Mouse (Mus musculus): ENCODE results near the gene Trpv2. TPM values are rescaled to one million over a fixed set of nuclear protein-coding genes. Genes with fewer than 3 reads are reported as not detected.
A peak's percentile ranks its signal among the peaks of the same experiment; 100 is the strongest.

Gene Trpv2
- polyA plus RNA-seq, 1 experiment from 2014 or later, result 4.1 TPM

DNA sequence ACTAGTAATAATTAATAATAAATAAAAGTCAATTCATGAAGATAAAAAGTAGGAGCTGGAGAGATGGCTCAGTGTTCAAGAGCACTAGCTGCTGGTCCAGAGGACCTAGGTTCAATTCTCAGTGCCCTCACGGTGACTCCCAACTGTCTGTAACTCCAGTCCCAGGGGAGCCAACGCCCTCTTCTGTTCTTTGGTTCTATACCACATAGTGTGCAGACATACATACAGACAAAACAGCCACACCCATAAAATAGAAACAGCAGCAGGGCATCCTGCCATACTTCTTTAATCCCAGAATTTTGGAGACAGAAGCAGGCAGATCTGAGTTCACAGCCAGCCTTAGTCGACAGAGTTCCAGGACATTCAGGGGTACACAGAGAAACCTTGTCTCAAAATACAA lies 30.3 kb upstream of the Trpv2 start:
- Histone ChIP-seq H3K36me3 (ENCODE audit: control insufficient read depth, insufficient read depth, low read length) (no peaks in the 10 kb centered on the region), H3K9me3 (replicated peaks; ENCODE audit: control insufficient read depth, low read length) (no peaks in the 10 kb centered on the region), H3K27ac (ENCODE audit: low read depth, low read length) (no peak overlapping the region), H3K4me3 (ENCODE audit: low read depth, low read length) (no peak overlapping the region), H3K4me2 (no peak overlapping the region), H3K27me3 (ENCODE audit: control insufficient read depth, insufficient read depth, low read length) (peaks cover 8% of the 10 kb centered on the region; the same call in 1 of the 2 replicates), H3K9ac (ENCODE audit: low read depth, low read length) (no peak overlapping the region), H3K4me1 (ENCODE audit: control insufficient read depth, insufficient read depth, low read length) (no peaks in the 10 kb centered on the region)
- no peak for ATAC-seq (replicated peaks; ENCODE audit: insufficient number of reproducible peaks, low FRiP score, low TSS enrichment)
- WGBS (ENCODE audit: insufficient replicate concordance), result 91% methylated on average over 3 of the region's 3 CpGs

DNA sequence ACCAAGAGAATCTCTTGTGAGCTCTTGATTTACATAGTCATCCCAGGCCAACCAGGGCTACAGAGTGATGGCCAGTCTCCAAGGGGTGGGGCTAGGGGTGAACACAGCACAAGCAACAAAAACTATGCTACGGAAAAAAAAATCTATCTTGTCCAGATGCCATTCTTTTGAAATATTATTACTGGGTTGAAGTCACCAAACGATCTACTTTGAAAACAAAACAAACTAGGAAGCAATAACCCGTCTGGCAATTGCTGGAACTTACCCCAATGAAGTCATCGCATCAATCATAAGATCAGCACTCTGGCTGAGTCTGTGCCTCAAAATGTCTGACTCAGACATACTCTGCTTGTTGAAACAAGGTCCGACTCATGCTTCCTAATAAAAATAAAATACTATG lies 24.5 kb upstream of the Trpv2 start:
- WGBS (ENCODE audit: insufficient replicate concordance), result 19% methylated on average over 5 of the region's 5 CpGs
- H3K4me1 ChIP-seq (ENCODE audit: control insufficient read depth, insufficient read depth, low read length), result peaks cover 15% of the 10 kb centered on the region
- no peak for ATAC-seq (replicated peaks; ENCODE audit: insufficient number of reproducible peaks, low FRiP score, low TSS enrichment)

DNA sequence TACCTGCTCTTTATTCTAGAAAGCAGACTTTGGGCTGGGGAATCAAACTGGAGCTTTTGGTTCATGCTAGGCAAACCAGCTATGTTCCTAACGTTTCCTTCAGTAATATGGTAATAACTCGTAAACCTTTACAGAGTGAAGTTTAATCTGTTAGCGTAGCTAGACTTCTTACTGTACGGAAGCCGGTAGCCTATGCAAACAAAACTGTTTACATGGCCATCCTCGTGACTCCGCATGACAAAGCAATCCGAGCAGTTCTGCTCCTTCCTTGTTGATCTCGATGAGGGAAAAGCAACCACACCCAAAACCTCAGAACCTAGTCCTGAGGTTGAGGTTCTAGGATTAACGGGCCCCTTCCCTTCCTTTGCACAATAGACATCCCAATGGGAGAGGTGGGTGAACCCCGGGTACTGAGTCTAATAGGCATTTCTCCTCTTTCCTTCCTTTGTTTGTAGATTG lies 24.0 kb upstream of the Trpv2 start:
- peak overlapping the region; percentile 95 for H3K27ac ChIP-seq (ENCODE audit: low read depth, low read length)
- H3K9me3 ChIP-seq (replicated peaks; ENCODE audit: control insufficient read depth, low read length), result no peaks in the 10 kb centered on the region
- ATAC-seq (replicated peaks; ENCODE audit: insufficient number of reproducible peaks, low FRiP score, low TSS enrichment), result peak; percentile 59
- H3K4me3 ChIP-seq (ENCODE audit: low read depth, low read length), result peak overlapping the region; percentile 79
- H3K9ac ChIP-seq (ENCODE audit: low read depth, low read length), result peak overlapping the region; percentile 86
- no peaks in the 10 kb centered on the region for H3K27me3 ChIP-seq (ENCODE audit: control insufficient read depth, insufficient read depth, low read length)
- H3K4me1 ChIP-seq (ENCODE audit: control insufficient read depth, insufficient read depth, low read length), result peaks cover 17% of the 10 kb centered on the region
- peak overlapping the region; percentile 84 for H3K4me2 ChIP-seq
- H3K36me3 ChIP-seq (ENCODE audit: control insufficient read depth, insufficient read depth, low read length), result peaks cover 8% of the 10 kb centered on the region; the same call in 1 of the 2 replicates
- WGBS (ENCODE audit: insufficient replicate concordance), result 4% methylated on average over 11 of the region's 11 CpGs

More for the DNA sequence above, 24.5 kb upstream of the Trpv2 start:
- Histone ChIP-seq H3K27me3 (ENCODE audit: control insufficient read depth, insufficient read depth, low read length) (no peaks in the 10 kb centered on the region), H3K27ac (ENCODE audit: low read depth, low read length) (peak overlapping the region; percentile 95), H3K36me3 (ENCODE audit: control insufficient read depth, insufficient read depth, low read length) (peaks cover 8% of the 10 kb centered on the region; the same call in 1 of the 2 replicates), H3K9me3 (replicated peaks; ENCODE audit: control insufficient read depth, low read length) (no peaks in the 10 kb centered on the region), H3K4me3 (ENCODE audit: low read depth, low read length) (peak overlapping the region; percentile 79), H3K9ac (ENCODE audit: low read depth, low read length) (peak overlapping the region; percentile 86), H3K4me2 (peak overlapping the region; percentile 84)

DNA sequence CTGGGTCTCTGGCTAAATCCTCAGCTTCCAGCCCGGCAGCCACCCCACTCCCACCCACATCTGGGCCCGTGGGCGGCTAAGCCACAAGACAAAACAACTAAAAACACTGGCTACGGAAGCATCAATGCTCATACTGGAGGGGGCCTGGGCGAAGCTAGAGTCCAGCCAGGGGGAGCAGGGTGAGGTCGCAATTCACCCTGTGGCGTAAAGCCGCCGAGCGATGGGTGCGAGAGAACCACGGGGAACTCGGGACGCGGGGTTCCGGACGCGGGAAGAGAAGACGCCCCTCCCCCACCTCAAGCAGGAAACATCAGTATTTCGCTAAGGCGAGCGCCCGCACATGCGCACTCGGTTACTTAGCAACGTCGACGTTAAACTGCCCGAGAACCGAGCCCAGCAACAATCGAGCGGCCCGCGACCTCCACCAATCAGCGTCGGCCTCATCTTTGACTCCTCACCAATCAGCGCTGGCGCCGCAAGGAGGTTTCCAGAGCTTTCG lies 23.5 kb upstream of the Trpv2 start, which contains the start of gene Ubb:
Gene Ubb, plus strand, starts transcription at position 445 of the 499 bp plus-strand sequence.
- under 1% methylated on average over 40 of the region's 40 CpGs for WGBS (ENCODE audit: insufficient replicate concordance)
- peak; percentile 94 for ATAC-seq (replicated peaks; ENCODE audit: insufficient number of reproducible peaks, low FRiP score, low TSS enrichment)
- H3K27me3 ChIP-seq (ENCODE audit: control insufficient read depth, insufficient read depth, low read length), result no peaks in the 10 kb centered on the region

DNA sequence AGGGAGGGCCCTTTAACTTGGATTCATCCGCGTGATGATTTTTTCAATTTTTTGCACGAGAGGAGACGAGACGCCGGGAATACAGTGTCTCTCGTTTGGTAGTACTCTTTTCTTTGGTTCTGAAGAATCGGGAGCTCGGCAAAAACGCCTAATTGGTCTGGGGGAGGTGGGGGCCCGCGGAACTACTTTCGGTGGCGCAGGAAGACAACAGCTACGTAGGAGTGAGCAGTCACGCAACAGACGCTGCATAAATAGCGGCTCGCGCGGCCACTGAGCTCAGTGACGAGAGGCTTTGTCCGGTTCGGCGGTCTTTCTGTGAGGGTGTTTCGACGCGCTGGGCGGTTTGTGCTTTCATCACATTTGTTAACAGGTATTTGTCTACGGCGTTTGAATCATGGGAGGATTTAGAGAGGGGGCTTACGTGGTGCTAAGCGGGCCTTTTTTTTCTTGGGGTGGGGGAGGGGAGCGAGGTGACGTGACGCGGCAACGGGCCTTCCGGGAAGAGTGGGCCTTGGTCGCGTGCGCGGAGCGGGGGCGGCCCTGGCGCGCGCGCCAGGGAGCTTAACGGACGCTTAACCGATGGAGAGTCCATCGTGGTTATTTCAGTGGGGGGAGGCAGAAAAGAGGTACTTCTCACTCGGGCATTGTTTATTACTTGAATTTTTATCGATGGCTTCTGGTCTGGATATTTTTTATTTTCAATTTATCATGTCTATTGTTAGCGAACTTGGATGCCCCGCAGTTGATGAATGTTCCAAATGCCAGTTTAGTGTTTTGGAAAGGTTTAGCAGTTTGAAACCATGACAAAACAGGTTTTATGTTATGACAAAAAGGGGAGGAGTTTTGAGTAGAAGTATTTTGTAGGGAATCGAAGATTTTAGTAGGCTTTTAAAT lies 22.8 kb upstream of the Trpv2 start:
- under 1% methylated on average over 57 of the region's 58 CpGs for WGBS (ENCODE audit: insufficient replicate concordance)
- ATAC-seq (replicated peaks; ENCODE audit: insufficient number of reproducible peaks, low FRiP score, low TSS enrichment), result peak; percentile 88
- H3K27me3 ChIP-seq (ENCODE audit: control insufficient read depth, insufficient read depth, low read length), result no peaks in the 10 kb centered on the region

More for the DNA sequence above, 23.5 kb upstream of the Trpv2 start, which contains the start of gene Ubb:
- H3K27ac ChIP-seq (ENCODE audit: low read depth, low read length), result peak within 1 kb of the TSS; percentile 95
- peak within 1 kb of the TSS; percentile 79 for H3K4me3 ChIP-seq (ENCODE audit: low read depth, low read length)
- peaks cover 8% of the 10 kb centered on the region; the same call in 1 of the 2 replicates for H3K36me3 ChIP-seq (ENCODE audit: control insufficient read depth, insufficient read depth, low read length)
- H3K9ac ChIP-seq (ENCODE audit: low read depth, low read length), result peak within 1 kb of the TSS; percentile 86
- peak within 1 kb of the TSS; percentile 84 for H3K4me2 ChIP-seq
- no peaks in the 10 kb centered on the region for H3K9me3 ChIP-seq (replicated peaks; ENCODE audit: control insufficient read depth, low read length)
- peaks cover 17% of the 10 kb centered on the region for H3K4me1 ChIP-seq (ENCODE audit: control insufficient read depth, insufficient read depth, low read length)

DNA sequence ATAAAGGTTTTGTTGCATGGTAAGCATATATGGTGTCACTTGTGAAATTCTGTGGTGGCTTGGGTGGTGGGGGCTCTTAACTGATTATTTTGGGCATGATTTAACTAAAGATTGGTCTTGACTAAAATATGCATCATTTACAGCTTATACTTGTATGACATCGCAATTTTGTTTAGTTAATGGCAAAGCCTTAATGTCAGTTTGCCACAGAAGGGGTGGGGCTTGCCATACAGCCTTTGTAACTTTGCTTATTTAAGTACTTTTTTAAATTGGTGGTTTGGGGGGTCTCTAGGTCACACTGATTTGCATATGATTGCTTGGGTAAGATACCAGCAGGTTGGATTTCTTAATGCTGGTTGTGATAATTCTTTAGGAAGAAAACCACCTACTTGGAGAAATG lies 21.1 kb upstream of the Trpv2 start:
- ATAC-seq (replicated peaks; ENCODE audit: insufficient number of reproducible peaks, low FRiP score, low TSS enrichment), result no peak
- Histone ChIP-seq H3K4me1 (ENCODE audit: control insufficient read depth, insufficient read depth, low read length) (peaks cover 17% of the 10 kb centered on the region), H3K4me3 (ENCODE audit: low read depth, low read length) (peak overlapping the region; percentile 51), H3K27ac (ENCODE audit: low read depth, low read length) (no peak overlapping the region), H3K9ac (ENCODE audit: low read depth, low read length) (peak overlapping the region; percentile 43), H3K4me2 (peak overlapping the region; percentile 83), H3K36me3 (ENCODE audit: control insufficient read depth, insufficient read depth, low read length) (peaks cover 8% of the 10 kb centered on the region; the same call in 1 of the 2 replicates), H3K9me3 (replicated peaks; ENCODE audit: control insufficient read depth, low read length) (no peaks in the 10 kb centered on the region), H3K27me3 (ENCODE audit: control insufficient read depth, insufficient read depth, low read length) (no peaks in the 10 kb centered on the region)
- 41% methylated on average over 1 of the region's 1 CpGs for whole genome bisulfite sequencing (ENCODE audit: insufficient replicate concordance)

More for the DNA sequence above, 22.8 kb upstream of the Trpv2 start:
- Histone ChIP-seq H3K36me3 (ENCODE audit: control insufficient read depth, insufficient read depth, low read length) (peaks cover 8% of the 10 kb centered on the region; the same call in 1 of the 2 replicates), H3K9ac (ENCODE audit: low read depth, low read length) (peak overlapping the region; percentile 86), H3K9me3 (replicated peaks; ENCODE audit: control insufficient read depth, low read length) (no peaks in the 10 kb centered on the region), H3K4me3 (ENCODE audit: low read depth, low read length) (peak overlapping the region; percentile 79), H3K4me2 (peak overlapping the region; percentile 84), H3K4me1 (ENCODE audit: control insufficient read depth, insufficient read depth, low read length) (peaks cover 17% of the 10 kb centered on the region), H3K27ac (ENCODE audit: low read depth, low read length) (peak overlapping the region; percentile 92)

DNA sequence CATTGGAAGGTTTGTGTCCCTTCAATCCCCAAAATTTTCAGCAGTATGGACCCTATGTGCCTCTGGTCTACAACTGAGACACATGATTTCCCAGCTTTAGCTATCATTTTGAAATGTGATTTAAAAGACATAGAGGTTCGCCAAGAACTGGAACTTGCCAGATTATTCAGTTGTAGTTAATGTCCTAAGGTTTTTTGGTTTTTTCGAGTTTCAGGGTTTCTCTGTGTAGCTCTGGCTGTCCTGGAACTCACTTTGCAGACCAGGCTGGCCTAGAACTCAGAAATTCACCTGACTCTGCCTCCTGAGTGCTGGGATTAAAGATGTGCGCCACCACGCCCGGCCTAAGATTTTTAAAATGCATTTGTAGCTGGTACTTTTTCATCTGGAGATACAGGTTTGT lies 20.7 kb upstream of the Trpv2 start:
- H3K4me1 ChIP-seq (ENCODE audit: control insufficient read depth, insufficient read depth, low read length), result peaks cover 17% of the 10 kb centered on the region
- H3K9me3 ChIP-seq (replicated peaks; ENCODE audit: control insufficient read depth, low read length), result no peaks in the 10 kb centered on the region
- peak overlapping the region; percentile 43 for H3K9ac ChIP-seq (ENCODE audit: low read depth, low read length)
- peak overlapping the region; percentile 83 for H3K4me2 ChIP-seq
- ATAC-seq (replicated peaks; ENCODE audit: insufficient number of reproducible peaks, low FRiP score, low TSS enrichment), result no peak
- peak overlapping the region; percentile 51 for H3K4me3 ChIP-seq (ENCODE audit: low read depth, low read length)
- WGBS (ENCODE audit: insufficient replicate concordance), result 82% methylated on average over 5 of the region's 5 CpGs
- H3K27ac ChIP-seq (ENCODE audit: low read depth, low read length), result no peak overlapping the region
- H3K27me3 ChIP-seq (ENCODE audit: control insufficient read depth, insufficient read depth, low read length), result no peaks in the 10 kb centered on the region
- H3K36me3 ChIP-seq (ENCODE audit: control insufficient read depth, insufficient read depth, low read length), result peaks cover 8% of the 10 kb centered on the region; the same call in 1 of the 2 replicates

DNA sequence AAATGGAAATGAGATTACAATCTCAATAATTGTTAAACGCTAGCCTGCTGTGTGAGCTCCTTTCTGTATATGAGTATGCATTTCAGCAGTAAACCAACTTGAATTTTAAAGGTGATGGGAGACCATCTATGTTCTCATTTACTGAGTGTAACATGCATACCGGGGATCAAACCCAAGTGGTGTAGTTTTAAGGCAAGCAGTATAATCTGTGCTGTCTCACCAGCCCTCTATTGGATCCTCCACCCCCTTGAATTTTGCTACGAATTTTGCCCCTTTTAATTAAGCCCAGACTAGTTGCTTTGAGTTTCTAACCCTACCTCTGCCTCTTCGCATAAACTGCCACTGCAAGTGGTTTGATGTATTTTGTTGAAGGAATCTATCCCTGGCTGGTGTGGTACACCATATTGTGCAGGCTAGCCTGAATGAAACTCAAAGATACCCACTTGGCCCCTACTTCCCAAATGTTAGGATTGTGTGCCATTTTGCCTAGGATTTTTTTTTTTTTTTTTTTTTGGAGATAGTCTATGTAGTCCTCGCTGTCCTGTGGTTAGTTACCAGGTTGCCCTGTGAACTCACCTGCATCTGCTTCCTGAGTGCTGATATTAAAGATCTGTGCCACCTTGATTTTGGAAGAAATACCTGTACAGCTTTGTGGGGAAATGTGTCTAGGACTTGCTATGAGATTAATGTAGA lies 20.0 kb upstream of the Trpv2 start:
- Histone ChIP-seq H3K4me3 (ENCODE audit: low read depth, low read length) (peak overlapping the region; percentile 51), H3K27me3 (ENCODE audit: control insufficient read depth, insufficient read depth, low read length) (no peaks in the 10 kb centered on the region), H3K9ac (ENCODE audit: low read depth, low read length) (no peak overlapping the region), H3K4me1 (ENCODE audit: control insufficient read depth, insufficient read depth, low read length) (peaks cover 21% of the 10 kb centered on the region), H3K36me3 (ENCODE audit: control insufficient read depth, insufficient read depth, low read length) (peaks cover 8% of the 10 kb centered on the region; the same call in 1 of the 2 replicates), H3K4me2 (peak overlapping the region; percentile 83), H3K27ac (ENCODE audit: low read depth, low read length) (no peak overlapping the region), H3K9me3 (replicated peaks; ENCODE audit: control insufficient read depth, low read length) (no peaks in the 10 kb centered on the region)
- no peak for ATAC-seq (replicated peaks; ENCODE audit: insufficient number of reproducible peaks, low FRiP score, low TSS enrichment)
- WGBS (ENCODE audit: insufficient replicate concordance), result 77% methylated on average over 5 of the region's 5 CpGs
